Mouse (Mus musculus): ENCODE results near the gene Abcg5. TPM values are rescaled to one million over a fixed set of nuclear protein-coding genes. Genes with fewer than 3 reads are reported as not detected.

The Abcg5 gene
- polyA plus RNA-seq (2012; rRNA removed): 1.0 and 1.1 TPM in 2 replicates

GRCm38 (mm10) chr17:84682734-84683717 lies at the start of gene Abcg5:
Abcg5 (minus strand) TSS chr17:84683011.

GRCm38 (mm10) chr17:84675951-84676366 lies 6.9 kb downstream of the Abcg5 start, which contains the start of gene Abcg8:
Abcg8 (plus strand) TSS chr17:84676302.

GRCm38 (mm10) chr17:84626276-84626856 lies 56.4 kb downstream of the Abcg5 start, which contains the start of gene Dync2li1:
Dync2li1 (plus strand) TSS chr17:84626496.

Other genes starting within 250 kb of the Abcg5 start
- gene Thada, start 216.8 kb downstream of the Abcg5 start, polyA plus RNA-seq (2012; rRNA removed): 2.3 and 3.4 TPM in 2 replicates
- 0.89 and 1.7 TPM in 2 replicates for gene Plekhh2, start 171.1 kb downstream of the Abcg5 start, polyA plus RNA-seq (2012; rRNA removed)
- 0.09 and 0.31 TPM in 2 replicates for gene Dync2li1, start 56.5 kb downstream of the Abcg5 start, polyA plus RNA-seq (2012; rRNA removed)
- 0.13 and 0.36 TPM in 2 replicates for gene Abcg8, start 6.7 kb downstream of the Abcg5 start, polyA plus RNA-seq (2012; rRNA removed)
- gene Lrpprc, start 107.8 kb upstream of the Abcg5 start, polyA plus RNA-seq (2012; rRNA removed): 3.7 and 5.2 TPM in 2 replicates

Data from stomach, adult 2 months (tissue).